ENCODE assay signal across 10 mouse cellular contexts in the genomic region with DNA sequence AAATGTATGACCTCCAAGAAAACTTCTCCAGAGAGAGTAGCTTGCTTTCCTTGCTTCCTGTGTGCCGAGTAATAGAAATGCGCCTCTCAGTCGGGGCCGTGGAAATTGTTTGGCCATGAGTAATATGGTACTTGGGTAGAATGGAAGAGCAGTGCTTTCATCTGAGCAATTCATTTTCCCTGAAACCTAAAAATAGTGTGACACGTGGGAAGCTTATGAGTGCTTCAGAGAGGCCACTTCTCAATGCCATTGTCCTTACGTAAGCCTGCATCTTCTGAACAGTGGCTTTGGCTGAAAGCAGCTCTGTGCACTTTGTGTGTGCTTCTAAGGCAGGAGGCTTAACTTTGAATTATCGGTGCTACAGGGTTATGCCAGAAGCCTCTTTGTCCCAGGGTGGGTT.
A peak's percentile ranks its signal among the peaks of the same experiment; 100 is the strongest.
DNase-seq lines count a peak whose midpoint lies in the region; ATAC-seq and TF ChIP-seq lines count a peak whose summit lies in the region.
"Had no signal": no experiment of that assay in that cellular context is flagged by ENCODE, and none has a peak within 500 bp of the region (broad histone marks: within the 10 kb centered on the region; RNA-seq: fewer than 3 reads in every experiment).

No protein-coding gene starts in this region.

- no peaks in the 10 kb centered on the region for H3K4me1 ChIP-seq in hindbrain, embryonic 14.5 days (replicated peaks; ENCODE audit: control insufficient read depth, insufficient read depth, low read length)
- no peaks in the 10 kb centered on the region for H3K4me1 ChIP-seq in hindbrain, embryonic 12.5 days
- peaks cover 4% of the 10 kb centered on the region; the same call in 1 of the 2 replicates for H3K4me1 ChIP-seq in olfactory bulb, adult 2 months (ENCODE audit: control insufficient read depth, insufficient read depth, low read length)

- TF ChIP-seq CTCF in olfactory bulb, adult 2 months (IDR thresholded peaks at IDR 0.05; ENCODE audit: insufficient read depth, low read depth, low read length), result no peak
- TF ChIP-seq CTCF in gastrocnemius, adult 2 months (IDR thresholded peaks at IDR 0.05), result no peak

- ATAC-seq in hindbrain, embryonic 14.5 days (ENCODE audit: low FRiP score), result 0 out of 2 replicates have a peak, but pooled peaks have one; percentile 31
- no peak for ATAC-seq in hindbrain, embryonic 12.5 days (ENCODE audit: low FRiP score)
- ATAC-seq: intestine, embryonic 16.5 days had no signal

- H3K9me3 ChIP-seq in hindbrain, embryonic 14.5 days (ENCODE audit: control insufficient read depth, low read length), result no peaks in the 10 kb centered on the region
- H3K9me3 ChIP-seq in hindbrain, embryonic 12.5 days (replicated peaks), result no peaks in the 10 kb centered on the region

- intact Hi-C loops in gastrocnemius, adult 2 months (cut with DNase I), result no loop called here

- no peaks in the 10 kb centered on the region for H3K27me3 ChIP-seq in hindbrain, embryonic 14.5 days (ENCODE audit: control insufficient read depth, insufficient read depth, low read length)
- H3K27me3 ChIP-seq in hindbrain, embryonic 12.5 days, result no peaks in the 10 kb centered on the region

- no peak overlapping the region for H3K4me2 ChIP-seq in hindbrain, embryonic 14.5 days (replicated peaks)
- H3K4me2 ChIP-seq in hindbrain, embryonic 12.5 days (replicated peaks), result no peak overlapping the region

- no peak overlapping the region for H3K9ac ChIP-seq in hindbrain, embryonic 14.5 days
- H3K9ac ChIP-seq in hindbrain, embryonic 12.5 days, result no peak overlapping the region

- no peak overlapping the region for H3K27ac ChIP-seq in hindbrain, embryonic 14.5 days
- H3K27ac ChIP-seq in hindbrain, embryonic 12.5 days, result no peak overlapping the region
- H3K27ac ChIP-seq in olfactory bulb, adult 2 months (ENCODE audit: insufficient read depth, low read depth, low read length), result peak overlapping the region; percentile 24; the same call in 1 of the 2 replicates
- H3K27ac ChIP-seq in gastrocnemius, adult 2 months, result no peak overlapping the region

- H3K4me3 ChIP-seq in hindbrain, embryonic 14.5 days (replicated peaks; ENCODE audit: low read length), result no peak overlapping the region
- no peak overlapping the region for H3K4me3 ChIP-seq in hindbrain, embryonic 12.5 days
- no peak overlapping the region for H3K4me3 ChIP-seq in olfactory bulb, adult 2 months (ENCODE audit: insufficient read depth, low read depth, low read length)
- no peak overlapping the region for H3K4me3 ChIP-seq in gastrocnemius, adult 2 months

- no peaks in the 10 kb centered on the region for H3K36me3 ChIP-seq in hindbrain, embryonic 14.5 days (replicated peaks; ENCODE audit: control insufficient read depth, insufficient read depth)
- H3K36me3 ChIP-seq in hindbrain, embryonic 12.5 days, result no peaks in the 10 kb centered on the region

- WGBS in hindbrain, embryonic 14.5 days, result 78% methylated on average over 7 of the region's 7 CpGs
- 87% methylated on average over 7 of the region's 7 CpGs for WGBS in hindbrain, embryonic 12.5 days
- WGBS in olfactory bulb, adult 2 months, result 35% methylated on average over 7 of the region's 7 CpGs

- no peak for TF ChIP-seq POLR2A in olfactory bulb, adult 2 months (IDR thresholded peaks at IDR 0.05; ENCODE audit: insufficient read depth, low read depth, low read length)

- no peak for DNase-seq in hindbrain, embryonic 14.5 days (ENCODE audit: low spot score)
- DNase-seq in right cerebral cortex, adult 18-20 months, result peak; percentile 62
- DNase-seq in right cerebral cortex, postnatal 14 days, result no peak
- DNase-seq in heart, adult 8-10 months (ENCODE audit: low spot score), result peak; percentile 49
- DNase-seq in gastrocnemius, adult 2 months, result no peak
- DNase-seq in embryo, embryonic 10 days (ENCODE audit: low spot score), result no peak
- DNase-seq: thymus, postnatal 4 days had no signal

Comparison
In these comparisons a context has a peak if more than half of its experiments do, and no peak if none do; other contexts are left out.
1. DNase-seq: peak in right cerebral cortex, adult 18-20 months (single experiment) and heart, adult 8-10 months (single experiment); none in hindbrain, embryonic 14.5 days (single experiment), right cerebral cortex, postnatal 14 days (single experiment), gastrocnemius, adult 2 months (single experiment) and embryo, embryonic 10 days (single experiment).